Mouse (Mus musculus): ENCODE measurements around the gene Cpn1. TPM values are rescaled to one million over a fixed set of nuclear protein-coding genes. Genes with fewer than 3 reads are reported as not detected.
A peak's percentile ranks its signal among the peaks of the same experiment; 100 is the strongest.
"Not testable (repeated sequence)": the region's sequence is repeated elsewhere in the genome, so short reads cannot be mapped to it uniquely, and the experiment has no call there.

Gene Cpn1
- total RNA-seq, 2 experiments from 2014 or later = 0.15 TPM; not detected in 1

GRCm38 (mm10) chr19:43990362-43990761, 4.0 kb upstream of the Cpn1 start:
- no peak for DNase-seq (ENCODE audit: extremely low spot score in 1 of 2, low spot score in 1 of 2)

GRCm38 (mm10) chr19:43981992-43982391, 4.4 kb downstream of the Cpn1 start:
- no peak for DNase-seq (ENCODE audit: extremely low spot score in 1 of 2, low spot score in 1 of 2)

GRCm38 (mm10) chr19:43980711-43981110, 5.6 kb downstream of the Cpn1 start:
- DNase-seq (ENCODE audit: extremely low spot score in 1 of 2, low spot score in 1 of 2) = no peak

- no peak for DNase-seq (ENCODE audit: extremely low spot score in 1 of 2, low spot score in 1 of 2)
Measured at GRCm38 (mm10) chr19:43977799-43978198, 8.6 kb downstream of the Cpn1 start.

GRCm38 (mm10) chr19:43976661-43977060, 9.7 kb downstream of the Cpn1 start:
- no peak for DNase-seq (ENCODE audit: extremely low spot score in 1 of 2, low spot score in 1 of 2)

- DNase-seq (ENCODE audit: extremely low spot score in 1 of 2, low spot score in 1 of 2) = no peak
Measured at GRCm38 (mm10) chr19:43974221-43974620, 12.1 kb downstream of the Cpn1 start.

GRCm38 (mm10) chr19:43973711-43974110, 12.6 kb downstream of the Cpn1 start:
- DNase-seq (ENCODE audit: extremely low spot score in 1 of 2, low spot score in 1 of 2) = no peak

- no peak for DNase-seq (ENCODE audit: extremely low spot score in 1 of 2, low spot score in 1 of 2)
Measured at GRCm38 (mm10) chr19:43972129-43972528, 14.2 kb downstream of the Cpn1 start.

- DNase-seq (ENCODE audit: extremely low spot score in 1 of 2, low spot score in 1 of 2) = no peak
Measured at GRCm38 (mm10) chr19:43968436-43969026, 17.8 kb downstream of the Cpn1 start.

GRCm38 (mm10) chr19:43966481-43966880, 19.9 kb downstream of the Cpn1 start:
- DNase-seq (ENCODE audit: extremely low spot score in 1 of 2, low spot score in 1 of 2) = no peak

GRCm38 (mm10) chr19:43965496-43966085, 20.8 kb downstream of the Cpn1 start:
- DNase-seq (ENCODE audit: extremely low spot score in 1 of 2, low spot score in 1 of 2) = no peak

- no peak for DNase-seq (ENCODE audit: extremely low spot score in 1 of 2, low spot score in 1 of 2)
Measured at GRCm38 (mm10) chr19:43962795-43963194, 23.6 kb downstream of the Cpn1 start.

GRCm38 (mm10) chr19:43961185-43961584, 25.2 kb downstream of the Cpn1 start:
- DNase-seq (ENCODE audit: extremely low spot score in 1 of 2, low spot score in 1 of 2) = no peak

- no peak for DNase-seq (ENCODE audit: extremely low spot score in 1 of 2, low spot score in 1 of 2)
Measured at GRCm38 (mm10) chr19:43960014-43960413, 26.3 kb downstream of the Cpn1 start.

- DNase-seq (ENCODE audit: extremely low spot score in 1 of 2, low spot score in 1 of 2) = peak; percentile 59 to 80
Measured at GRCm38 (mm10) chr19:43959162-43959561, 27.2 kb downstream of the Cpn1 start.

GRCm38 (mm10) chr19:43957881-43958280, 28.5 kb downstream of the Cpn1 start:
- DNase-seq (ENCODE audit: extremely low spot score in 1 of 2, low spot score in 1 of 2) = peak in 1 of 2 experiments; percentile 14

- DNase-seq (ENCODE audit: extremely low spot score in 1 of 2, low spot score in 1 of 2) = no peak
Measured at GRCm38 (mm10) chr19:43957402-43957801, 29.0 kb downstream of the Cpn1 start.

GRCm38 (mm10) chr19:43955266-43955665, 31.1 kb downstream of the Cpn1 start:
- no peak for DNase-seq (ENCODE audit: extremely low spot score in 1 of 2, low spot score in 1 of 2)

GRCm38 (mm10) chr19:43954864-43955263, 31.5 kb downstream of the Cpn1 start:
- no peak for DNase-seq (ENCODE audit: extremely low spot score in 1 of 2, low spot score in 1 of 2)

GRCm38 (mm10) chr19:43952936-43953335, 33.4 kb downstream of the Cpn1 start:
- DNase-seq (ENCODE audit: extremely low spot score in 1 of 2, low spot score in 1 of 2) = not testable (repeated sequence)

GRCm38 (mm10) chr19:43949111-43949810, 37.1 kb downstream of the Cpn1 start:
- DNase-seq (ENCODE audit: extremely low spot score in 1 of 2, low spot score in 1 of 2) = no peak

- DNase-seq (ENCODE audit: extremely low spot score in 1 of 2, low spot score in 1 of 2) = no peak
Measured at GRCm38 (mm10) chr19:43944566-43944965, 41.8 kb downstream of the Cpn1 start.

Measured in layer of hippocampus, postnatal 25 days (tissue).